In genomic region chr7:19673083-19673699, GRCm38 (mm10) we compare ENCODE assay signal across 29 mouse cellular contexts. TPM values are rescaled to one million over a fixed set of nuclear protein-coding genes. Genes with fewer than 3 reads are reported as not detected.
"Had no signal": no experiment of that assay in that cellular context is flagged by ENCODE, and none has a peak within 500 bp of the region (broad histone marks: within the 10 kb centered on the region; RNA-seq: fewer than 3 reads in every experiment).

No protein-coding gene starts in this region.

- H3K27ac ChIP-seq: layer of hippocampus, adult 2 months; left cerebral cortex, adult 2 months; liver, embryonic 13.5 days had no signal

- H3K27me3 ChIP-seq: liver, embryonic 13.5 days had no signal

- DNase-seq: kidney, adult 18-20 months; kidney, adult 9 months; layer of hippocampus, postnatal 36 days; liver, embryonic 13.5 days; liver, postnatal 0 days; lung, embryonic 14.5 days; lung, postnatal 10 days; lung, postnatal 4 days; midbrain, embryonic 14.5 days; thymus, adult 18-20 months; thymus, postnatal 36 days had no signal

- H3K9ac ChIP-seq: liver, embryonic 13.5 days; liver, postnatal 0 days; lung, embryonic 14.5 days had no signal

- H3K9me3 ChIP-seq: liver, embryonic 13.5 days had no signal

- ATAC-seq: liver, postnatal 0 days had no signal

- H3K4me2 ChIP-seq: liver, embryonic 13.5 days; lung, embryonic 14.5 days; midbrain, embryonic 11.5 days had no signal

- H3K4me3 ChIP-seq: layer of hippocampus, adult 2 months; left cerebral cortex, adult 2 months; liver, embryonic 13.5 days had no signal

RNA-seq across cellular contexts. Expression of gene Apoc2, which starts 4.5 kb away (rescaled TPM):
- total RNA-seq: layer of hippocampus, adult 2 months; layer of hippocampus, postnatal 10 days; layer of hippocampus, postnatal 36 days; left cerebral cortex, adult 2 months; left cerebral cortex, postnatal 10 days; left cerebral cortex, postnatal 36 days; megakaryocyte-erythroid progenitor cell, adult 5-6 weeks; midbrain, postnatal 0 days had no signal
- polyA plus RNA-seq: midbrain, embryonic 11.5 days had no signal

RNA-seq across cellular contexts. Expression of gene Gm44805, which starts 8.0 kb away (rescaled TPM):
- total RNA-seq: layer of hippocampus, adult 2 months; layer of hippocampus, postnatal 10 days; layer of hippocampus, postnatal 36 days; left cerebral cortex, adult 2 months; left cerebral cortex, postnatal 10 days; left cerebral cortex, postnatal 36 days; megakaryocyte progenitor cell, adult 5-6 weeks; megakaryocyte-erythroid progenitor cell, adult 5-6 weeks; midbrain, postnatal 0 days had no signal
- polyA plus RNA-seq: kidney, embryonic 16.5 days; limb, embryonic 11.5 days; limb, embryonic 14.5 days; lung, embryonic 14.5 days; midbrain, embryonic 11.5 days; midbrain, embryonic 14.5 days; midbrain, postnatal 0 days; neural tube, embryonic 11.5 days; neural tube, embryonic 14.5 days; spleen, adult 2 months; testis, adult 2 months; urinary bladder, adult 2 months had no signal

RNA-seq across cellular contexts. Expression of gene Apoc4, which starts 8.1 kb away (rescaled TPM):
- total RNA-seq: layer of hippocampus, adult 2 months; layer of hippocampus, postnatal 10 days; layer of hippocampus, postnatal 36 days; left cerebral cortex, adult 2 months; left cerebral cortex, postnatal 10 days; left cerebral cortex, postnatal 36 days; megakaryocyte progenitor cell, adult 5-6 weeks; megakaryocyte-erythroid progenitor cell, adult 5-6 weeks; midbrain, postnatal 0 days had no signal
- polyA plus RNA-seq: limb, embryonic 11.5 days; midbrain, embryonic 11.5 days; midbrain, embryonic 14.5 days; midbrain, postnatal 0 days; neural tube, embryonic 11.5 days; testis, adult 2 months had no signal

RNA-seq across cellular contexts. Expression of gene Apoc1, which starts 19.3 kb away (rescaled TPM):
- polyA plus RNA-seq: small intestine, adult 2 months had no signal
